Mouse (Mus musculus) midbrain, embryonic 12.5 days (tissue): ENCODE measurements around the gene Rab36. TPM values are rescaled to one million over a fixed set of nuclear protein-coding genes. Genes with fewer than 3 reads are reported as not detected.
"Not testable (repeated sequence)": the region's sequence is repeated elsewhere in the genome, so short reads cannot be mapped to it uniquely, and the experiment has no call there.

Experiments
- ATAC-seq: fragments of 200-750 bp; cut with Nextera tagmentation; 2 replicates; pipeline ENCODE4 v1.8.0; 2017; ENCODE audit warnings: low read depth, moderate TSS enrichment, moderate library complexity; ENCODE audit not compliant: low FRiP score
- H3K27ac ChIP-seq: fragments of 300-500 bp; sonication (generic); replicated peaks from 2 replicates; pipeline ENCODE4 v1.5.1; 2016; ENCODE audit warnings: mild to moderate bottlenecking
- H3K27me3 ChIP-seq: fragments of 300-500 bp; sonication (generic); 2 replicates; pipeline ENCODE4 v1.6.1; 2016; ENCODE audit warnings: mild to moderate bottlenecking
- H3K36me3 ChIP-seq: fragments of 300-500 bp; sonication (generic); 2 replicates; pipeline ENCODE4 v1.6.1; 2016
- H3K4me1 ChIP-seq: fragments of 300-500 bp; sonication (generic); 2 replicates; pipeline ENCODE4 v1.6.1; 2016
- H3K4me2 ChIP-seq: fragments of 300-500 bp; sonication (generic); replicated peaks from 2 replicates; pipeline ENCODE4 v1.6.1; 2016; ENCODE audit warnings: mild to moderate bottlenecking, moderate library complexity
- H3K4me3 ChIP-seq: fragments of 300-500 bp; sonication (generic); 2 replicates; pipeline ENCODE4 v1.5.1; 2016; ENCODE audit warnings: mild to moderate bottlenecking
- H3K9ac ChIP-seq: fragments of 300-500 bp; sonication (generic); replicated peaks from 2 replicates; pipeline ENCODE4 v1.6.1; 2016; ENCODE audit warnings: mild to moderate bottlenecking, moderate library complexity
- H3K9me3 ChIP-seq: fragments of 300-500 bp; sonication (generic); 2 replicates; pipeline ENCODE4 v1.6.1; 2016; ENCODE audit warnings: mild to moderate bottlenecking
- WGBS: fragments of 180-500 bp; shearing (Covaris S2); methylation state at CpG from one replicate; pipeline ENCODE4 v1.1.7; 2016; 5-methylcytosine and 5-hydroxymethylcytosine counted together
- polyA plus RNA-seq: library from polyadenylated mRNA; unstranded; fragments of >200 nt; fragmentation: Nextera tagmentation; extraction: Ambion mirVana; gene quantifications from 2 replicates; pipeline ENCODE4 v1.2.1, GENCODE M21; 2016

The Rab36 gene
- polyA plus RNA-seq, 1 experiment from 2014 or later, result 12.2 TPM

GRCm38 (mm10) chr10:75016481-75016880 lies 20.4 kb upstream of the Rab36 start:
- 90% methylated on average over 4 of the region's 4 CpGs for WGBS

DNA sequence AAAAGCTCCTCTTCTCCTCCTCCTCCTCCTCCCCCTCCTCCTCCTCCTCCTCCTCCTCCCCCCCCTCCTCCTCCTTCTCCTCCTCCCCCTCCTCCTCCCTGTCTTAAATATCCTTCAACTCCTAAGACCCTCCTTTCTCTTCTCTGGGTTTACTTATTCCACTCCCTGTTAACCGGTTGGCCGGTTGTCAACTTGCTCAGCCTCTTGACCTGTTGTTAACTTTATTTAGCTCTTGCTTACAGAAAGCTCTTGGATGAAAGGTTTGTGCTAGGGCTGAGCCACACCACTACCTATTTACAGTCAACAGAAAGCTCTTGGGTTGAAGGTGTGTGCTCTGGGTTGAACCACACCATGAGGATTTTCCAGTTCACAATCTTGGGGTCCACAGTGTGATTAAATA lies 16.6 kb upstream of the Rab36 start:
- Histone ChIP-seq H3K27me3 (0 out of 2 replicates have a peak, but pooled peaks cover 5% of the 10 kb centered on the region), H3K36me3 (no peaks in the 10 kb centered on the region), H3K27ac (no peak overlapping the region), H3K9ac (no peak overlapping the region), H3K9me3 (no peaks in the 10 kb centered on the region), H3K4me1 (no peaks in the 10 kb centered on the region), H3K4me3 (no peak overlapping the region), H3K4me2 (no peak overlapping the region)
- ATAC-seq, result no peak
- WGBS, result 53% methylated on average over 2 of the region's 2 CpGs

More at GRCm38 (mm10) chr10:75016481-75016880, 20.4 kb upstream of the Rab36 start:
- Histone ChIP-seq H3K4me1 (no peaks in the 10 kb centered on the region), H3K36me3 (0 out of 2 replicates have a peak, but pooled peaks cover 4% of the 10 kb centered on the region), H3K4me2 (no peak overlapping the region), H3K9ac (no peak overlapping the region), H3K4me3 (no peak overlapping the region), H3K27me3 (0 out of 2 replicates have a peak, but pooled peaks cover 2% of the 10 kb centered on the region), H3K27ac (no peak overlapping the region), H3K9me3 (no peaks in the 10 kb centered on the region)
- ATAC-seq, result no peak

DNA sequence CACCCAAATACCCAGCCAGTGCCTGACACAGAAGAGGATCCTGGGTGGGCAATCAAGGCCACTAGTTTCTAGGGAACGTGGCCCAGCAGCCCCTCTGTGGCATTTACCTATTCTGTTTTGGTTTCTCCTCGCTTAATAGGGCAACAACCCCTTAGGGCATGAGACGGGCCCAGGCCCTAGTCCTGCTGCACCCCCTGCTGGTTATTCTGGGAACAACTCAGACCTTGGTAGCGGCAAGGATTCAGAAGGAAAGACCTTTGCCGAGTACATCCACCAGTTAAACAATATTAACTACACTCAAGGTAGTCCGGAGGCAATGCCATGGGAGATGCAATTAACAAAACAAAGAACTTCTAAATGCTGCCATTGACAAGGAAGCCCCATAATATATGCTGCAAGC lies 15.7 kb upstream of the Rab36 start:
- peak; percentile 59; the same call in 1 of the 2 replicates for ATAC-seq
- no peaks in the 10 kb centered on the region for H3K9me3 ChIP-seq
- H3K4me3 ChIP-seq, result no peak overlapping the region
- no peaks in the 10 kb centered on the region for H3K36me3 ChIP-seq
- H3K9ac ChIP-seq, result no peak overlapping the region
- H3K27me3 ChIP-seq, result 0 out of 2 replicates have a peak, but pooled peaks cover 5% of the 10 kb centered on the region
- no peaks in the 10 kb centered on the region for H3K4me1 ChIP-seq
- H3K4me2 ChIP-seq, result no peak overlapping the region
- 17% methylated on average over 6 of the region's 6 CpGs for WGBS
- no peak overlapping the region for H3K27ac ChIP-seq

DNA sequence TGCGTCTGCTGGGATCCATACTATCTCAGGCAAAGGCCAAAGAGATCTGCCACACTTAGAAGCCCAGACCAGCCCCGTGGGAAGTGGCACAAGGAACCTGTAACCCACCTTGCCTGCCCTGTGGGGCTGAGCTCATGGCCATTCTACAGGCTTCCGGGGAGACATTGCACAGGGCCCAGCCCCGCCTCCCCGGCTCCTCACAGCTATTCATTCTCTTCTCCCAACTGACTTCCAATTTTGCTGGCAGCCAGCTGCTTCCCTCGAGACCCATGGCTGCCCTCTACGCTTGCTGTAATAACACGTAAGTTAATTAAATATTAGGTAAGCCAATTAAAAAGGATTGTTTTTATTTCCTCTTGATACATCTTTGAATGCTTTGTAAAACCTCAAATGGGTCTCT lies 10.4 kb upstream of the Rab36 start:
- H3K9ac ChIP-seq, result no peak overlapping the region
- no peak overlapping the region for H3K27ac ChIP-seq
- no peaks in the 10 kb centered on the region for H3K9me3 ChIP-seq
- H3K4me1 ChIP-seq, result no peaks in the 10 kb centered on the region
- 0 out of 2 replicates have a peak, but pooled peaks cover 4% of the 10 kb centered on the region for H3K27me3 ChIP-seq
- no peak overlapping the region for H3K4me2 ChIP-seq
- H3K36me3 ChIP-seq, result no peaks in the 10 kb centered on the region
- ATAC-seq, result no peak
- WGBS, result 64% methylated on average over 8 of the region's 8 CpGs
- no peak overlapping the region for H3K4me3 ChIP-seq

DNA sequence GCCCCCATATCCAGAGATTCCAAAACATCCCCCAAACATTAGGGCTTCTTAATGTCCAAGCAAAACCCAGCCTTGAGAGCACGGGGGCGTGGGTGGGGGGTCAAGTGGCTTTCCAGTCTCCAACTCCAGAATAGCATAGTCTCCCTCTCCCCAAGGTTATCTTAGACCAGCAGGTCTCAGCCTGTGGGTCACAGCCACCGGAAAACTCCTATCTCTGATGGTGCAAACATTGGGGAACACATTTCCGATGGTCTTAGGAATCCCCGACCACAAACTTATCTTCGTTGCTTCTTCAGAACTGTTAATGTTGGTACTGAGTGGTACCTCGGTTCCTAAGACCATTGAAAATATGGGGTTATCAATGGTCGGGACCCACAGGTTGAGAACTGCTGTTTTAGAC lies 8.1 kb upstream of the Rab36 start:
- H3K36me3 ChIP-seq, result no peaks in the 10 kb centered on the region
- WGBS, result 88% methylated on average over 8 of the region's 8 CpGs

GRCm38 (mm10) chr10:75029677-75030076 lies 7.2 kb upstream of the Rab36 start:
- Histone ChIP-seq H3K4me1 (peaks cover 12% of the 10 kb centered on the region), H3K4me2 (no peak overlapping the region), H3K27me3 (peaks cover 2% of the 10 kb centered on the region), H3K4me3 (no peak overlapping the region), H3K9me3 (no peaks in the 10 kb centered on the region), H3K9ac (no peak overlapping the region), H3K27ac (no peak overlapping the region), H3K36me3 (no peaks in the 10 kb centered on the region)
- 91% methylated on average over 3 of the region's 3 CpGs for WGBS
- no peak for ATAC-seq

More for the DNA sequence above, 8.1 kb upstream of the Rab36 start:
- Histone ChIP-seq H3K9ac (no peak overlapping the region), H3K27me3 (no peaks in the 10 kb centered on the region; the same call in 1 of the 2 replicates), H3K9me3 (no peaks in the 10 kb centered on the region), H3K4me2 (no peak overlapping the region), H3K27ac (no peak overlapping the region), H3K4me3 (no peak overlapping the region), H3K4me1 (peaks cover 12% of the 10 kb centered on the region)
- ATAC-seq, result no peak

DNA sequence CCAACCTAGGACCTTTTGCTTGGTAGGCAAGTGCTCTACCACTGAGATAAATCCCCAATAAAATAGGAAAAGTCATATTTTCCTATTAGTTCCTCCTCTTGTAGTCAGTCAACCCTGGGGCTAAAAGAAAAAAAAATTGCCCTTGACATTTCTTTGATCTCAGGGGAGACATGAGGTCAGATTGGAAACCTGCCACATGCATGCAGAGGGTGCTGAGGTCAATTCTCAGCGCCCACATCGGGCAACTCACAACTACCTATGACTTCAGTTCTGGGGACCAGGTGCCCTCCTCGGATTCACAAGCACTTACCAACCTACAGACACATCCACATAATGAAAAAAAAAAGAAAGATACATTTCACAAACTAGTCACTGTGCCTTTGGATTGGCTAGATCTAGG lies 6.6 kb upstream of the Rab36 start:
- Histone ChIP-seq H3K4me3 (no peak overlapping the region), H3K9ac (no peak overlapping the region), H3K9me3 (no peaks in the 10 kb centered on the region), H3K36me3 (no peaks in the 10 kb centered on the region), H3K27me3 (peaks cover 5% of the 10 kb centered on the region), H3K27ac (no peak overlapping the region), H3K4me2 (no peak overlapping the region), H3K4me1 (peaks cover 12% of the 10 kb centered on the region)
- WGBS, result 85% methylated on average over 3 of the region's 3 CpGs
- ATAC-seq, result no peak

GRCm38 (mm10) chr10:75031345-75032114 lies 5.3 kb upstream of the Rab36 start:
- Histone ChIP-seq H3K9me3 (no peaks in the 10 kb centered on the region), H3K4me3 (no peak overlapping the region), H3K9ac (no peak overlapping the region), H3K27me3 (peaks cover 13% of the 10 kb centered on the region), H3K4me2 (no peak overlapping the region), H3K4me1 (peaks cover 22% of the 10 kb centered on the region), H3K36me3 (no peaks in the 10 kb centered on the region), H3K27ac (no peak overlapping the region)
- ATAC-seq, result no peak
- 78% methylated on average over 5 of the region's 5 CpGs for WGBS

DNA sequence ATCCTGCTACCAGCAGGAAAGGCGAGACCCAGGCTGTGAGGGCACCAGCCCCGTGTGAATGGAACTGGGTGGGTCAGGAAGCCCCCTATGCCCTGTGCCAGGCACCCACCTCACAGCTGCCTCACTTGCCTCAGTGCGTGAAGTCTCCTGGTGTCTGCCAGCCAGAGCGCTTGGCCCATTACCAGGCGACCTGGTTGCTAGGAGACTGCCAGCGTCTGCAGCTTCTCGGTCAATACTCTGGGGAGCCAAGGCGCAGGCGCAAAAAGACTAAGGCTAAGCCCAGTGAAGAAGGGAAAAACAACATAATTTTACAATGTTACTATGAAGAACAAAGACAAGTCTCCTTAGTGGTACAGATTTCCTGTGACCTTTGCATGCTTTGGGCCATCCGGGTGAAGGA lies 4.5 kb upstream of the Rab36 start, which contains the start of gene Rsph14:
Gene Rsph14, minus strand, starts transcription at position 192 of the 400 bp plus-strand sequence.
- H3K27me3 ChIP-seq, result peaks cover 13% of the 10 kb centered on the region
- H3K4me1 ChIP-seq, result peaks cover 28% of the 10 kb centered on the region
- no peak within 1 kb of the TSS for H3K4me3 ChIP-seq
- H3K36me3 ChIP-seq, result no peaks in the 10 kb centered on the region
- ATAC-seq, result peak; percentile 38; the same call in 1 of the 2 replicates
- no peaks in the 10 kb centered on the region for H3K9me3 ChIP-seq
- no peak within 1 kb of the TSS for H3K9ac ChIP-seq
- peak within 1 kb of the TSS; percentile 56 for H3K27ac ChIP-seq
- peak within 1 kb of the TSS; percentile 35 for H3K4me2 ChIP-seq
- WGBS, result 22% methylated on average over 10 of the region's 10 CpGs

- H3K4me3 ChIP-seq, H3K9me3 ChIP-seq, H3K36me3 ChIP-seq, H3K27me3 ChIP-seq, H3K27ac ChIP-seq, ATAC-seq, H3K9ac ChIP-seq, H3K4me2 ChIP-seq: not testable (repeated sequence)
- peaks cover 14% of the 10 kb centered on the region for H3K4me1 ChIP-seq
- WGBS, result 20% methylated on average over 1 of the region's 1 CpGs
Measured at GRCm38 (mm10) chr10:75042060-75042459, 5.2 kb downstream of the Rab36 start.

GRCm38 (mm10) chr10:75044459-75044858 lies 7.6 kb downstream of the Rab36 start:
- WGBS, result 46% methylated on average over 7 of the region's 7 CpGs
- no peak overlapping the region for H3K9ac ChIP-seq
- H3K4me1 ChIP-seq, result 0 out of 2 replicates have a peak, but pooled peaks cover 3% of the 10 kb centered on the region
- H3K36me3 ChIP-seq, result no peaks in the 10 kb centered on the region
- no peak for ATAC-seq
- no peak overlapping the region for H3K4me2 ChIP-seq
- H3K27me3 ChIP-seq, result no peaks in the 10 kb centered on the region; the same call in 1 of the 2 replicates
- no peak overlapping the region for H3K4me3 ChIP-seq
- H3K27ac ChIP-seq, result no peak overlapping the region
- H3K9me3 ChIP-seq, result no peaks in the 10 kb centered on the region

DNA sequence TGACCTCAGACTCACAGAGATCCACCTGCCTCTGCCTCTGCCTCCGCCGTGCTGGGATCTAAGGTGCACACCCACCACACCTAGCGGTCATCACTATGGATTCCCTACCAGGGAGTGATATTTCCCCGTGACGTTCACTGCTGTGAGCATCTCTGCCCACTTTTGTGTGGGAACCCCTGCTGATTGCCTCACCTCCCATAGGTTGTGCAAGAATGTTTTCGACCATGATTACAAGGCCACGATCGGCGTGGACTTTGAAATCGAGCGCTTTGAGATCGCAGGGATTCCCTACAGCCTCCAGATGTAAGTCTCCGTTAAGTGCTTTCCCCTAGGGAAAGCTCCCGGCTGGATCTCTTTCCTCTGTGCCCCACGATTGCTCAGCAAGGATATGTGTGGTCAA lies 9.0 kb downstream of the Rab36 start:
- Histone ChIP-seq H3K9ac (no peak overlapping the region), H3K4me2 (no peak overlapping the region), H3K4me3 (no peak overlapping the region), H3K27me3 (no peaks in the 10 kb centered on the region; the same call in 1 of the 2 replicates), H3K9me3 (no peaks in the 10 kb centered on the region), H3K27ac (no peak overlapping the region), H3K4me1 (0 out of 2 replicates have a peak, but pooled peaks cover 3% of the 10 kb centered on the region), H3K36me3 (no peaks in the 10 kb centered on the region)
- ATAC-seq, result no peak
- 94% methylated on average over 15 of the region's 15 CpGs for WGBS
